Comparison of ENCODE assay signal across 9 mouse cellular contexts in the genomic region with DNA sequence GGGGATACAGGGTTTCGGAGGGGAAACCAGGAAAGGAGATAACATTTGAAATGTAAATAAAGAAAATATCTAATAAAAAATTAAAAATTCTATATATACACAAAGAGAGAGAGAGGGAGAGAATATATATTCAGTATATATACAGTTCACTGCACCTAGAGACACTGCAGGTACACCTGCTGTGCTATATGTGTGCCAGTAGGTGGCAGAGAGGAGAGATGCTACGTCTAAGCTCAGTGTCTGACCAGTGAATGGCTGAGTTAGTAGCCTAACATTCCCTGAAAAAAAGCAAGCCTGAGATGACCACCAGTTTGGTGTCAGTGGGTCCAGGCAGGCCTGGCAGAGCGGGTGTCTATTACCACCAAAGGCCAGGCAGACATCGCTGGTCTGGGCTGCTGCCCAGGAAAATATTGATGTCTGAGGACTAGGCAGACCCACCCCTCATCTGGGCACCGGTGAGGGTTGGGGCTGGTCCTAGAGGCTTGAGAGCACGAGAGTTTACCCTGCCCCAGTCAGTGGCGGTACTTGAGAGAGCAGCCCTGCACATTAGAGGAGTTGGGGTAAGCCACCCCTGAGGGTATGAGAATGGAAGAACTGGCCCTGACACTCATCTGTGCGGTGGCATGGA. TPM values are rescaled to one million over a fixed set of nuclear protein-coding genes. Genes with fewer than 3 reads are reported as not detected.
A peak's percentile ranks its signal among the peaks of the same experiment; 100 is the strongest.
DNase-seq lines count a peak whose midpoint lies in the region; ATAC-seq lines count a peak whose summit lies in the region.
"Had no signal": no experiment of that assay in that cellular context is flagged by ENCODE, and none has a peak within 500 bp of the region (broad histone marks: within the 10 kb centered on the region; RNA-seq: fewer than 3 reads in every experiment).

No protein-coding gene starts in this region.

- WGBS in heart, embryonic 11.5 days (ENCODE audit: insufficient replicate concordance), result 65% methylated on average over 8 of the region's 8 CpGs
- 71% methylated on average over 8 of the region's 8 CpGs for WGBS in forebrain, embryonic 12.5 days
- 61% methylated on average over 8 of the region's 8 CpGs for WGBS in liver, embryonic 11.5 days

- ATAC-seq in heart, embryonic 11.5 days (replicated peaks; ENCODE audit: insufficient number of reproducible peaks, low FRiP score, low TSS enrichment), result 0 out of 2 replicates have a peak, but pooled peaks have one; percentile 14
- ATAC-seq in CD4-positive, CD25-positive, alpha-beta regulatory T cell, adult 4 months, result peak; percentile 85
- ATAC-seq in forebrain, embryonic 12.5 days (ENCODE audit: low FRiP score), result peak; percentile 68
- peak; percentile 64; the same call in 1 of the 2 replicates for ATAC-seq in liver, embryonic 11.5 days (replicated peaks; ENCODE audit: low FRiP score)

- no peak for DNase-seq in heart, postnatal 4 days
- DNase-seq in liver, embryonic 11.5 days (ENCODE audit: low spot score), result no peak
- DNase-seq in cerebellum, postnatal 14 days, result no peak
- no peak for DNase-seq in layer of hippocampus, adult 9-11 months
- no peak for DNase-seq in lung, adult 18-20 months

- H3K4me2 ChIP-seq in heart, embryonic 11.5 days, result no peak overlapping the region
- no peak overlapping the region for H3K4me2 ChIP-seq in forebrain, embryonic 12.5 days
- no peak overlapping the region for H3K4me2 ChIP-seq in liver, embryonic 11.5 days

- H3K9me3 ChIP-seq in heart, embryonic 11.5 days (replicated peaks; ENCODE audit: control insufficient read depth, low read length), result no peaks in the 10 kb centered on the region
- no peaks in the 10 kb centered on the region for H3K9me3 ChIP-seq in forebrain, embryonic 12.5 days
- no peaks in the 10 kb centered on the region for H3K9me3 ChIP-seq in liver, embryonic 11.5 days (ENCODE audit: control insufficient read depth, low read length)

- no peaks in the 10 kb centered on the region for H3K36me3 ChIP-seq in heart, embryonic 11.5 days (ENCODE audit: control insufficient read depth, insufficient read depth, low read length)
- H3K36me3 ChIP-seq in forebrain, embryonic 12.5 days (replicated peaks), result no peaks in the 10 kb centered on the region
- H3K36me3 ChIP-seq in liver, embryonic 11.5 days (ENCODE audit: control insufficient read depth, insufficient read depth, low read length), result no peaks in the 10 kb centered on the region

- H3K9ac ChIP-seq in heart, embryonic 11.5 days (ENCODE audit: low read depth, low read length), result no peak overlapping the region
- no peak overlapping the region for H3K9ac ChIP-seq in forebrain, embryonic 12.5 days
- no peak overlapping the region for H3K9ac ChIP-seq in liver, embryonic 11.5 days (ENCODE audit: low read depth, low read length)

- H3K27me3 ChIP-seq in heart, embryonic 11.5 days (ENCODE audit: control insufficient read depth, insufficient read depth, low read length), result no peaks in the 10 kb centered on the region
- no peaks in the 10 kb centered on the region for H3K27me3 ChIP-seq in forebrain, embryonic 12.5 days
- no peaks in the 10 kb centered on the region for H3K27me3 ChIP-seq in liver, embryonic 11.5 days (replicated peaks; ENCODE audit: control insufficient read depth, insufficient read depth, low read length)

- no peak overlapping the region for H3K27ac ChIP-seq in heart, embryonic 11.5 days (ENCODE audit: low read depth, low read length)
- no peak overlapping the region for H3K27ac ChIP-seq in forebrain, embryonic 12.5 days
- no peak overlapping the region for H3K27ac ChIP-seq in liver, embryonic 11.5 days (ENCODE audit: low read depth, low read length)
- H3K27ac ChIP-seq: macrophage had no signal

- no peak overlapping the region for H3K4me3 ChIP-seq in heart, embryonic 11.5 days (ENCODE audit: low read depth, low read length)
- H3K4me3 ChIP-seq in forebrain, embryonic 12.5 days (replicated peaks), result no peak overlapping the region
- no peak overlapping the region for H3K4me3 ChIP-seq in liver, embryonic 11.5 days (ENCODE audit: low read depth, low read length)

- no peaks in the 10 kb centered on the region for H3K4me1 ChIP-seq in heart, embryonic 11.5 days (ENCODE audit: control insufficient read depth, insufficient read depth, low read length)
- no peaks in the 10 kb centered on the region for H3K4me1 ChIP-seq in forebrain, embryonic 12.5 days
- H3K4me1 ChIP-seq in liver, embryonic 11.5 days (replicated peaks; ENCODE audit: control insufficient read depth, insufficient read depth, low read length), result no peaks in the 10 kb centered on the region

RNA-seq across cellular contexts. Expression of a gene that starts 18.1 kb away (rescaled TPM):
- not detected in 2 replicates for polyA plus RNA-seq in heart, embryonic 11.5 days (2014; fragmentation: Nextera tagmentation; extraction: Ambion mirVana)
- not detected for total RNA-seq in heart, postnatal 4 days (2021)
- not detected for polyA plus RNA-seq in CD4-positive, CD25-positive, alpha-beta regulatory T cell, adult 4 months (2017; shearing (Covaris generic))
- 0.12 TPM in 1 of 2 replicates, not detected in the other for polyA plus RNA-seq in forebrain, embryonic 12.5 days (2016; fragmentation: Nextera tagmentation; extraction: Ambion mirVana)
- 0.61 and 0.64 TPM in 2 replicates for polyA plus RNA-seq in liver, embryonic 11.5 days (2014; fragmentation: Nextera tagmentation; extraction: Ambion mirVana)
- polyA plus RNA-seq: macrophage had no signal

Comparison
In these comparisons a context has a peak if more than half of its experiments do, and no peak if none do; other contexts are left out.
1. ATAC-seq: peak in every context shown above with its lines; median percentile 85 in CD4-positive, CD25-positive, alpha-beta regulatory T cell, adult 4 months; 68 in forebrain, embryonic 12.5 days; 64 in liver, embryonic 11.5 days; 14 in heart, embryonic 11.5 days.